Mouse (Mus musculus) inflammation-experienced regulatory T-cells (primary cell): Measurements from ENCODE around the gene Zbed3. TPM values are rescaled to one million over a fixed set of nuclear protein-coding genes. Genes with fewer than 3 reads are reported as not detected.

Experiments
- polyA plus RNA-seq, 2 experiments: library from polyadenylated mRNA; unstranded; fragments of 100-300 nt; shearing (Covaris generic); gene quantifications; one replicate each; pipeline ENCODE4 v1.2.1; 2017

The Zbed3 gene
- 1 to 10 TPM; 3.0 to 3.1 TPM for polyA plus RNA-seq

DNA sequence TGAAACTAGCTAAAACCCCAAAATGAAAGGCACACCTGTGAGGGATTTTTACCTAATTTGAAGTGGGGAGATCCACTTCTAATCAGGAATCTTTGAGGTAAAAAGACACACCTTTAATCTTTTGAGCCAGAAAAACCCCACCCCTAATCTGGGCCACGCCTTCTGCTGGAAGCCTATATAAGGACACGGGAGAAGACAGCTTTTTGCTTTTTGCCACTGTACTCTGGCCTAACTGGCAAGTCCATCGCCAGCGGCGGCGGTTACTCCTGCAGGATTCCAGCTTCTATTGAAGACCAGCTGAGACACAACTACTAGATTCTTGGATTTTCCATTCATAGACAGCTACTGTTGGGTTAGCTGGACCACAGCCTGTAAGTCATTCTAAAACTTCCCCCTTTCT, at the start of gene Zbed3:
Gene Zbed3 (plus strand): TSS at position 213 of the 400 bp plus-strand sequence.

DNA sequence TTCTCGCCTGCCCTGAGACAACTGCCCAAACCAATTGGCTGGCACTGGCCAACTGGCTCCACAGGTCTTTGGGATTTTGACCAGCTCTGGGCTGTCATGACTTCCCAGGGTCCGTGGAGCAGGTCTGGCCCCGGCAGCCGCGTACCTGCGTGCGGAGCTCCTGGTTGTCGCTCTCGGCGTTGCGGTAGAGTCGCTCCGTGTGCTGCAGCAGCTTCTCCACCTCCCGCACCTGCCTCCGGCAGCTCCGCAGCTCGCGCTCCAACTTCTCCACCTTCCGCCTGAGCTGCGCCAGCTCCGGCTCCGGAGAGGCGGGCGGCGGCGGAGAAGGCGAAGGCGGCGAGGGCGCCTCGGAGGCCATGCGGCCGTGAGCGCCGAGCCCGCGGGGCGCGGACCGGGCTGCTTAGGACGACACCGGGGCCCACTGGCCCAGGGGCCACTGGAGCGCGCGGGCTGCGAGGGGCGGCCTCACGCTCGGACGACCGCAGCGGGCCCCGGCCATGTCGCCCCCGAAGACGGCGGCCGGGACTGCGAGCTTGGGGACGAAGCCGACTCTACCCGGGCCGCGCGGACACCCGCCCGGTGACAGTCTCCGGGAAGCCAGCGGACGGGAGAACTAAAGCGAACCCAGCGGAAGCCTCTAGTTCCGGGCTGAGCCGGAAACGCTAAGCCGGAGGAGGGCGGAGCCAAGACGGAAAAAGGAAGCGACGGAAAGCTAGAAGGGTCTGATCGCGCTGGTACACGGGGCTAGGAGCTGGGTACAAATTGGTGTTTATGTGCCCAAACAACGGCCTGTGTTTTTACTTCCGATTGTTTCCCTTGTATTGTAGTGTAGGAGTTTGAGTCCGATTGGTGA, 51.5 kb downstream of the Zbed3 start, which contains the start of gene Aggf1:
Gene Aggf1 (minus strand): TSS at position 652 of the 853 bp plus-strand sequence.

Other genes with a start within 250 kb of the Zbed3 start
- 1 to 10 TPM in 1 of 2 experiments, under 1 TPM in 1; 0.76 to 1.8 TPM for gene Pde8b, start 73.3 kb upstream of the Zbed3 start, polyA plus RNA-seq
- 10 to 100 TPM; 39.9 to 45.1 TPM for gene Aggf1, start 51.7 kb downstream of the Zbed3 start, polyA plus RNA-seq
- not detected for gene Crhbp, start 121.3 kb downstream of the Zbed3 start, polyA plus RNA-seq
- gene S100z, start 155.1 kb downstream of the Zbed3 start, polyA plus RNA-seq, result under 1 TPM in 1 of 2 experiments, not detected in 1; 0.57 TPM
- 10 to 100 TPM; 20.8 to 24.5 TPM for gene F2rl1, start 201.6 kb downstream of the Zbed3 start, polyA plus RNA-seq